Mouse (Mus musculus) heart, adult 8-10 months (tissue): Measurements from ENCODE around the gene Kyat1. TPM values are rescaled to one million over a fixed set of nuclear protein-coding genes. Genes with fewer than 3 reads are reported as not detected.
"Not testable (repeated sequence)": the region's sequence is repeated elsewhere in the genome, so short reads cannot be mapped to it uniquely, and the experiment has no call there.

Experiments
- DNase-seq: peaks from one replicate; pipeline ENCODE4 v3.0.0; 2022; ENCODE audit warnings: low spot score
- total RNA-seq, 4 experiments: library from RNA; stranded (reverse); gene quantifications; 2 replicates each; pipeline ENCODE4 v1.2.4; 2022

The Kyat1 gene
- total RNA-seq, 4 experiments from 2014 or later: 32.6 to 36.9 (median 34.7) TPM

DNA sequence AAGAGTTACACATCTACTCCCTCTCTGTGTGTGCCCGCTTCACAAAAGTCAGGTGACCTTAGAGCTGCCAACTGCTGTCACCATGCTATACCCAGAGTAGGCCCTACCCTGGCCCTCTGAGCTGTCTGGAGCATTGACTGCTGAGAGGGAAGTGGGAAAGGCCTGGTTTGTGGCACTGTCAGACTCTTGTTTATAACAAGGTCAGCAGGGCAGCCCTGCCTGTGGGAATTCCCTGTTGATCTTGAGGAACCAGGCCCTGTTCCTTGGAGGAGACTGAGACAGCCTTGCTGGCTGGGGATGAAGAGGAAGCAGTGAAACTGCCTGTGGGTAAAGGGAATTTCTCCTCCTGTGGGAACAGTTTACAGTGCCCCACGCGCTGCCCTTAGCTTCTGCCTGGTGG is 9.1 kb upstream of the Kyat1 start:
- no peak for DNase-seq

DNA sequence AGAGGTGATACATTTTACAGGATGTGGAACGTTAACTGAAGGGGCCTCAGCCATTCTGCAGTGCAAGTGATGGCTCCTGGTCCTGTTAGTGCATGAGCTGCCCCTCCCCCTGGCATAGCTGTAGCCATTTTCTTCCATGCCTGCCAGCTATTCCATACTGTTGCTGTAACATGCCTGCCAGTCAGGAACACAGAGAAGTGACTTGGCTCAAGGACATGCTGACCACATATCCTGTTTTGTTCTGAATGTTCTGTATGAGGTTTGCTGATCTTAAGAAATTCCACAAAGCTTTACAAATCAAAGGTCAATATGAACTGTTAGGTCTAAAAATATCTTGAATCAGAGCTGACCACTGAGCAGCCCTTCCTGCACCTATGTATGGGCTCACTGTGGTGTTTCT is 7.3 kb upstream of the Kyat1 start:
- DNase-seq: no peak

DNA sequence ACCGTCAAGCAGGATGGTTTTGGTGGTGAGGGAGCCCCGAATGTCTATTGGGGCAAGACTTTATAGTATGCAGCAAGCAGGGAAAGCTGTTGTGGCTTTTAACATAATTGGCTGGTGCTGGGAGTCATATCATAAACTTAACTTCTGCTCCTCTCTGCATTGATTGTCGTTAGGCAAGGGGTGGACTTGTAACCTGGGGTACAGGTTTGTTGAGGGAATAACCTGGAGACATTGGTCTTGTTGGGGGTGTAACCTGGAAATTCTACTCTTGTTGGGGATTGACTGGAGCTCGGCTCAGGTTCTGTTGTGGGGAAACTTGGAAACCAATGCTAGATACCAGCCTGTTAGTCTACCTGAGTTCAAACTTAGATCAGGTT is 6.5 kb upstream of the Kyat1 start:
- no peak for DNase-seq

DNA sequence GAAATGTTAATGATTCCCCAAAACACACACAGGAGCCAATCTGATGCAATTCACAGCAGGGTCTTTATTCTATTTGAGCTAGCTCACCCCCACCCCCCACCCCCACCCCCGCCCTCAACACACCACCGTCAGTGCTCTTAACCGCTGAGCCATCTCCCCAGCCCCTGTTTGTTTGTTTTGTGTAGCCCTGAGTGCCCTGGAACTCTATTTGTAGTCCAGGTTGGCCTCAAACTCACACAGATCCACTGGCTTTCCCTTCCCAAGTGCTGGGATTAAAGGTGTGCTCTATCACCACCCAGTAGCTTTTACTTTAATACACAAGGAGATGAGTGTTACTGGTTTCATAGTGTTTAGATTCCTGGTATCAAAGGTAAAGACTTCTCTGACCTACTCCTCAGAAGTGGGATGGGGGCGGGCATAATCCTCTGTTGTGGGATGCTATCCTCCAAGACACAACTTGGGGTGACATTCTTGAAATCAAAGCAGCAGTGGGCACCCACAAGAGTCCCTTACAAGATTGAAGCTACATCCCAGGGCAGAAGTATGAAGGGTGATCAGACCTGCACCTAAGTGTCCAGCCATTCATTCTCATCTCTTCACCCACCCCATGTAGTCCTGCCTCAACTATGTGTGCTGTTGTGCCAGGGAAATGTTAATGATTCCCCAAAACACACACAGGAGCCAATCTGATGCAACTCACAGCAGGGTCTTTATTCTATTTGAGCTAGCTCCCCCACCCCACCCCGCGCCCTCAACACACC is 5.9 kb upstream of the Kyat1 start:
- no peak for DNase-seq

DNA sequence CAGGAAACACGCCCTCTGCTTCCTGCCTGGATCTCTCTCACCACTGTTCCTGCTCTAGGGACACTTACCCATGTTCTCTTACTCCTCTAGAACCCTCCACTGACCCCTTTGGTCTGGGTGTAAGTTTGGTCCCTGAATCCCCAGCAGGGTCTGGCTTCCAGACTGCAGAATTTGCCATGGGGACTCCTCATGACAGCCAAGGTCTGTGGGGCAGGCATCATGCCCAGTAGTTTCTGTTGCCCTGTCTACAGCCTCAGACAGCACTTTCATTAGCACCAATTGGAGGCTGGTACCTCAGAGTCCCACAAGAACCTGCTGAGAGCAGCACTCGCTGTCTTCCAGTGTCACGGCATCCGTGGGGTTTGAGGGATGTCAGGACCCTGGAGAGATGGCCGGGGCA is 2.2 kb upstream of the Kyat1 start:
- no peak for DNase-seq

DNA sequence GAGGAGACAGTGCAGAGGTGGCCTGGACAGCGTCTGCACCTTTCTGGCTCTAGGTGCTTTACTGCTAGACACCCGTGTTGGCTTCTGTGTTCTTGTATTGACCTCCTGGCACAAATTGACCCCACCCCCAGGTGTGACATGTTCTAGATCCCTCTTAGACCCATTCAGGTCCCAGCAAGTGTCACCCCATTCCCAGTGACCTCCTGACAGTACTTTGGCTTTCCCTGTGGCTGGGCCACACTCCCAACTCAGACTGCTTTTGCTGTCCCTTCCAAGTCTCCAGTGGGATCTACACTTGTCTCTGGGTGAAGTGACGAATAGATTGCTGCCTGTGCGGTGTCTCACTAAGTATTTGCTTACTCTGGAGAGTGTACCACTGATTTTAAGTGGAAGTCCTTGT is 1.8 kb upstream of the Kyat1 start:
- no peak for DNase-seq

DNA sequence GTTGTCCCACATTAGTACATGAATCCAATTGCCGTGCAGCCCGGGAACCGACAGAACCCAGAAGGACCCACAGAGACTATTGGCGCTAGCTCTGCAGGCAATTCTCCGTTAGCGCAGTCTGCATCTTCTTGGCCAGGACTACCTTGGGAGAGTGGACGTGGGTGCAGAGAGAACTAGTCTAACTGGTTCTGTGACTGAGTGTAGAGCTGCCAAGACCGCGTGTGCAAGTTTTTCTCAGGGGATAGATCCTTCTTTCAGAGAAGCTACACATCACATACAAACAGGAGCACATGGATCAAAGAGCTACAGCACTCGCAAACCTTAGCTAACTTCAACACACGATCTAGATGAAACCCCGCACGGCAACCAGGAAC is 405 bp downstream of the Kyat1 start:
- no peak for DNase-seq

DNA sequence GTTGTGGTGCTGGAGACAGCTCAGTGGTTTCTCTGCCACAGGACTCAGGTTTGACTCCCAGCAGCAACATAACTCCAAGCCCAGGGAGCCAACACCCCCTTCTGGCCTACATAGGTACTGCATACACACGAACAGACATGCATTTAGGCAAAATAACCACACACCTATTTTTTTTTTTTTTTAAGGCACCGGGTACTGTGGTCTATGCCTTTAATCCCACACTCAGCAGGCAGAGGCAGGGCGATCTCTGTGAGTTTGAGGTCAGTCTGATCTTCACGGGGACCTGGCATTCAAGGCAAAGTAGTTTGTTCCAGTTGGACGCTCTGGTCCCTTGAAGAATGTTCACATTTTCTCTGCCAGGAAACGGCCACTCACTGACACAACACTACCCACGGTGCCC is 2.2 kb downstream of the Kyat1 start:
- DNase-seq: no peak

DNA sequence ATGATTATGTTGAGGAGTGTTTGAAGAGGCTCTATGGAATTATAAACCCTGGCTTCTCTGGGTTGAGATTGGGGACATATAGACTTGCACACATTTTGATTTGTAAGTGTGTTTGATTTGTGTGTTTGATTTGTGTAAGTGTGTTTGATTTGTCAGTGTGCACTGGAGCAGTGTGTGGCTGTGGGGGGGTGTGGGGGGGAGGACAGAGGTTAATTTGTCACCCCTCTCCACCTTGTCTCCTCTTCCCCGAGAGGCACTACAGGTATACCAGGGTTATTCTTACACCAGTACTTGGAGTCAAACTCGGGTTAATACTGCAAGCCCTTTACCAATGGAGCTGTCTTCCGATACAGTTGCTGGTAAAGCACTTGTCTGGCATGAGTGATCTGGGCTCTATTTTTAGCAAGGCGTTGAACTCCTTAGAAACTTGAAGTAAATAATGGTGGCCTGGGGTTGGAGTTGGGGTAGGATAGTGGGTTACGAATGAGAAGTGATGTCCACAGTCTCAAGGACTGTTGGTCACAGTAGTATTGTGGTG is 5.2 kb downstream of the Kyat1 start:
- no peak for DNase-seq

DNA sequence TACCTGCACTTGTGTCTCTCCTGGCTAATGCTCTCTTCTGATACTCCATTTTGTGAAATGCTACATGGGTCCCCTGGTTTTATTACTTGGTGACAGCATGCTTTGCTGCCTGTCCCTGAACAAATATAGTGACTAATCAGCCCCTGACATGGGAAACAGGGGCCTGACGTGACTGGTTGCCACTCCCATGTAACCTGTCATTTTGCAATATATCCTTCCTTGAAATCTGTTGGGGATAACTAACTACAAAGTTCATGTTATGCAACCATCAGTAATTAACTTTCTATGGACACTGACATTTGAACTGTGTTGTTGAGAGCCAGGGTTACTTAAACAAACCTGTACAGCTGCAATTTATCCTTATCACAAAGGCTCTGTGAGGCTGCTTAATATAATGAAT is 5.7 kb downstream of the Kyat1 start:
- no peak for DNase-seq

DNA sequence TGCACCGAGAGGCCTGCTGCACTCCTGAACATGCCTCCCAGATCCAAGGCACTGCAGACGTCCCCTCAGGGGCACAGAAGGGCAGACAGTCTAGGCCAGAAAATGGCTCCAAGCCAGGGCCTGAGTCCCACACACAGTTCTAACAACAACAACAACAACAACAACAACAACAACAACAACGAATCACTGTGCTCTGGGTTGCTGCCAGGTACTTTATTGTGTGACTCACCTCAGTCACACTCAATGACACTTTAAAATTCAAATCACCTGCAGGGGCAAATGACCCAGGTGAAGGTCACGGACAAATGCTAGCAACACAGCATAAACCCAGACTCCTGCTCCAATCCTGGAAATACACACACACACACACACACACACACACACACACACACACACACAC is 7.6 kb downstream of the Kyat1 start:
- no peak for DNase-seq

DNA sequence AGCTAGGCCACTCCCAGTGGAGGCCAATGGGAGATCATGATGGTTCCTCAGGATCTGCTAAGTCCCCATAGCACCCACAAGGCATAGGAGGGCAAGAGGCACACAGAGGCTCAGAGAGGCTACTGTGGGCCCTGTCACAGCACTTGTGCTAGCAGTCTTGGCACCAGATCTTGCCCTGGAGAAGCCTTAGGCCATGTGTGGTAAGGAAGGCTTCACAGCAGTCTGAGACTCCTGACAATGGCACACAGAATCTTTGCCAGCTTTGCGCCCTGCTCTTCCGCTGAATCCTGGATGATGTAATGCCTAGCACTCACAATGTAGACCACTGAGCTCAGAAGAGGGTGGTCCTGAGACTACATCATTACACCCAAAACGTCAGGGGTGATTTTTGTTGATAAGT is 11.0 kb downstream of the Kyat1 start:
- DNase-seq: no peak

DNA sequence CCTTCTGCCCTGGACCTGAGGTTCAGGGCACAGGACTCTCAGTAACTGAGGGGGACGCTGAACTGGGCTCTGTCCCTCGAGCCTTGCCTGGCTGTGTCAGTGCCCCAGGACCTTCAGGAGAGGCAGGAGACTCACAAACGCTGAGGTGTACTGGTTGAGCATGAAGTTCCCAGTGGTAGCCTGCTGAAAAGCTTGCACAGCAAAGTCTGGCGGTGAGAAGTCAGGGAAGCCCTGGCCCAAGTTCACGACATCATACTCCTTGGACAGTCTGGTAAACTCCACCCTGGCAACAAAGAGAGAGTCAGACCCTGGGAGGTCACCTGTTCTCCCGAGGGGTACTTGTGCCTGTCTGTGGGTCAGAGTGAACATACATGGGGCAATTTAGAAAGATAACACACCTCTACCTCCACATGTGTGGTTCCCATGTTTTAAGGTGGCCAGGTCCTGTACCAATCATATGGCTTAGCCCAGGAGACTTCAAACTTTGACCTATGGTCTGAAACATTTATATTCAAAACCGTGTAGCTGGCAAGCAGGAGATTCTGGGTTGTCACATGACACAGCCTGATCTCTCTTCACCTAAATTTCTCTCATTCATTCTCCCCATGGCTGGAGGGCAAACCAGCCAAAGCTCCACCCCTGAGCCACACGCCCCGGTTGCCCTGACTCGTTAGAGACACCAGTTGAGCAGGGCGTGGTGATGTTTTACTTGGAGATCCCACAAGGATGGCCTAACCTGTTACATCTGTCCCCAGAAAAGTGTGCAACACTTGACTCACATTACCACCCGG is 13.7 kb downstream of the Kyat1 start:
- no peak for DNase-seq

DNA sequence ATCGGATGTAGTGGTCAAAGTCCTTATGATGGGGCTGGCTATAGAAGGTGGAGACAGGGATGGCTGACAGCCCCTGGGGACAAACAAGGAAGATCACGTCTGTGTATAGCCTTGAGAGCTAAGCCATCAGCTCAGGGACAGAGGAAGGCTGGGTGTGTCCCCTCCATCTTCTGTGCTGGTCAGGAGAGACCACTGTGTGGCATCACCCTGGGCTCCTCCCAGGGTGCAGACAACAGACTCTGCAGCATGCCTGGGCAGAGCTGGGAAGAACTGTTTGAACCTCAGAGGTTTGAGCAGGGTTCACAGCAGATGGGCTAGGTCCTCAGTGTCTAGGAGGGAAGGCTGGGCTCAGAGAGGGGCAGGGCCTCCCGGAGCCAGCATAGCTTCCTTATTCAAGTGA is 20.0 kb downstream of the Kyat1 start:
- no peak for DNase-seq

DNA sequence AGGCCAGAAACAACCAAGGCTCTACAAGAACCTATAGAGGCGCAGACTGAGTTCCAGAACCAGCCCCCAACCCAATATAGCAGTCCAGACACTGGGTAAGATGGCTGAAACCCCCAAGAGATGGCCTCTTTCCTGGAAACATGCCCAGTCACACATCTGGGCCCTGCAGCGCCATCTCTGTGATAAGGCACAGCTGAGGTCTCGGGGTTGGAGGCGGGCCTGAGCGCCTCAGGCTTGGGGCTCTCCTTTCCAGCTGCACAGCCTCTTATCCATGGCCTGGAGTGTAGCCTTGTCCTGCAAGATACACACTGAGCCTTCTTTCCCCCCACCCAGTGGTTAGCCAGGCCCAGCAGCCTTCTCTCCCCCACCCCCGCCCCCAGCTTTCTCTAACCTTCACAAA is 20.4 kb downstream of the Kyat1 start:
- DNase-seq: no peak

DNA sequence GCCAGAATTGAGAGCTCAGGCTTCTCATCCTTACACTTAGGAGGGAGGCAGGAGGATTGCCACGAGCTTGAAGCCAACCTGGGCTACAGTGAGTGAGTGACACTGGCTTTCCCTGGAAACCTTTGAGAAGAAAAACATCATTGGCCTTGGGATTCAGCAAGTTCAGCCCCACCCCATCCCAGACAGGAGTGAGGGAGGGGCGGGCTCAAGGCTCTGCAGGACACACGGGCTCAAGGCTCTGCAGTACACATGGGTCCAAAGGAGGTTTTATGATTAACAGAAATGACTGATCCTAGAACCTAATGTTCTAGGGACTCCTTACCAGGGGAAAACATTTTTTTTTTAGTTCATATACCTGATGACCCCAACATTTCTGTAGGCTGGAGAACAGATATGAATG is 21.9 kb downstream of the Kyat1 start:
- DNase-seq: no peak

DNA sequence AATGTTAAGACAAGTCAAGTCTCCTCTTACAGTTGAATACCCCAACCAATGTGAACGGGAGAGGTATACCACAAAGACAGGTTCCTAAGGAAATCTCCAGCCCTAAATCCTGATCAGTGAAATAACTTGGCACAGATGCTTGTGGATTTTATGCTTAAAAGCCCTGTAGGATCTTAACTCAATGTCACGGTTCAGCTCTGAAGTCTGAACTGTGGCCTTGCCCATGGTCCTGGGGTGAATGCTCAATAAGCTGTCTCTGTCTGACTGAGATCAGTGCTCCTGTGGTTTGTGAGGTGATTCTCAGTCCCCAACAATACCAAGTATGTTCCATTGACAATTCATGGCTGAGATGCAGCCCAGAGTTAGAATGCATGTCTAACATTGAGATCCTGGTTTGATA is 23.2 kb downstream of the Kyat1 start:
- DNase-seq: no peak

DNA sequence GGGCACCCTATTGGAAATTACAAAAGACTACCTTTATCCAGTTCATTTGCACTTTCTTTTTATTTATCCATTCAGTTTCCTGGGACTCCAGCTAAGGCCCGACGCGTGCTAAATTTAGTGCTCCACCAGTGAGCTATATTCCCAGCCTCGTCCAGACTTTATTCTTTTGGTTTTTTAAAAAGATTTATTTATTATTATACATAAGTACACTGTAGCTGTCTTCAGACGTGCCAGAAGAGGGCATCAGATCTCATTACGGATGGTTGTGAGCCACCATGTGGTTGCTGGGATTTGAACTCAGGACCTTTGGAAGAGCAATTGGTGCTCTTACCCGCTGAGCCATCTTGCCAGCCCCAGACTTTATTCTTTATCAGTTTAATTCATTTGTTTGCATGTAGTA is 26.9 kb downstream of the Kyat1 start:
- DNase-seq: not testable (repeated sequence)

DNA sequence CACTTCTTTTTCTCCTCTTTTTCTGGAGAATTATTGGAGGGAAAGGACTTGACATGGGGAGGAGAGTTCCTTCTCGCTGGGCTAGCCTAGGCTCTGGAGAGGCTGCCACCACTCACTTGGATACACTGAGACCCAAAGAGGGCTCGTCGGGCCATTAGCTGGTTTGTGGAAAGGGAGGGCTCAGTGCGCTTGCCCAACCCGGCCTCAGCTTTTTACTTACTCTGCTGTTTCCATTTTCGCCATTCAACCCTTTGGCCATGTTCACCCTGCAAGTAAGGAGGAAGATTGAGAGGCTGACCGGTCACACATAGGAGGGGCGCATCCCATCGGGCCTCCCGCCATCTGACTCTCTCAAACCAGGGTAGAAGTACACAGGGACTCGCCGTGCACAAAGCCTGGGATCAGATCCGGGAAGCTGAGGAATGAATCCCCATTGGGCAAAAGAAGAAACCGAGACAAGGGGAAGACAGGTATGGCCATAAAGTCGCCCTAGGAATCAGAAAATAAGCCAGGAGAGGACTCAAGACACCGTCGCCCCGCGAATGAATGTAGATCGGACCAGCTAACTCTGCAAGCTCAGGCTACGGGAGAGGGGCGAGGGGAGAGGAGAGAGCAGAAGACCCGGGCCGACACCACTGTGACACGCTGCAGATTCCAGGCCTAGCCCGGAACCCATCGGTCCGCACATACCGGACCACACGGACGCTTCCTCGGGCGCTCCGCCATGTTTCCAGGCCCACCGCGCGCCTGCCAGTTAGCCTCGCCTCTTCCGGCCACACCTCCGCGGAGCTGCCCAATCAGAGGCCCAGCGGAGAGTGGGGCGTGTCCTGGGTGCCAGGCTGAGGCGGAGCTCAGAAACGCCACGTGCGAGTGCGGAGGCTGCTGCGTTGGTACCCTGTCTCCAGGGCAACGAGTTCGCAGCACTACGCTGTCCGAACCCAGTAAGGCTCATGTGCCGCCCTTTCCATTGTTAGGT is 27.7 kb downstream of the Kyat1 start, which contains the start of gene Spout1:
Spout1 (minus strand) TSS at position 760 of the 976 bp plus-strand sequence.
- peak; percentile 93 for DNase-seq

DNA sequence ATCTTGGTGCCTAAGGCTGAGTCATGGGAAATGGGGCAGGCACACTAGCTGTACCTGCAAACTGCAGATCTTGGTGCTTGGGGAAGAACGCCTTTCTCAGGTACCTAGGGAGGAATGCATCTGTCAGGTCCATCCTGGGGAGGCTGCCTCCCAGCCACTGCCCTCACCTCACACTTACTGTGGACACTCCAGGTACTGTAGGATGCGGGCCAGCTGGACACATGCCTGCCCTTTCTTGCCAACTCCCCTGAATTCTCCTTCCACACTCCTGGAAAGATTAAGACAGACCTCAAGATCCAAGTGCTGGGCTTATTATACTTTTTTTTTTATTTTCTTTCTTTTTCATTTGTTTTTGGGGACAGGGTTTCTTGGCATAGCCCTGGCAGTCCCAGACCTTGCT is 29.1 kb downstream of the Kyat1 start:
- DNase-seq: no peak

DNA sequence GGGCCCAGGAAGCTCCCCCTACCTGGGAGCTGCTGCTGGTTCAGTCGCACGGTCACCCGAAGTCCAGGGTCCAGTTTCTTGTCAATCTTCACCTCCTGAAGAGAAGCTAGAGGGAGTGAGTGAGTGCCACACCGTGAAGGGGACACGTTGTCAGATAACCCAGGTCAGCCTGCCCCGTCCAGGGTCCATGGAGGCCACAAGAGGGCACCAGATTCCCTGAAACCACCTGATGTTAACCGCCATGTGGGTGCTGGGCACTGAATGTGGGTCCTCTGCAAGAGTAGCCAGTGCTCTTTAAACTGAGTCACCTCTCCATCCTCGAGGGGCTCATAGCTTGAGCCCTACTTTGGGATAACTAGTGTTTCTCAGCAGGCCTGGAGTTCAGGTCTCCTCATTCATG is 29.8 kb downstream of the Kyat1 start:
- no peak for DNase-seq
